Mouse (Mus musculus) effector memory CD4-positive, alpha-beta T cell, adult 7 months (primary cell): Measurements from ENCODE around the gene Btbd35f3. TPM values are rescaled to one million over a fixed set of nuclear protein-coding genes. Genes with fewer than 3 reads are reported as not detected.

Experiments used
- polyA plus RNA-seq: library from polyadenylated mRNA; unstranded; fragments of 100-300 nt; shearing (Covaris generic); gene quantifications from one replicate; pipeline ENCODE4 v1.2.1, GENCODE M21; 2017

The Btbd35f3 gene
- not detected for polyA plus RNA-seq

GRCm38 (mm10) chrX:4037374-4037773, at the start of gene Btbd35f3:
TSS of gene Btbd35f3 (plus strand) at chrX:4037674.

Other genes starting within 250 kb of the Btbd35f3 start
- gene Btbd35f16, start 80.7 kb upstream of the Btbd35f3 start, polyA plus RNA-seq = not detected
- gene Btbd35f28, start 158.9 kb downstream of the Btbd35f3 start, polyA plus RNA-seq = not detected